Mouse (Mus musculus): Measurements from ENCODE around the gene Kif3c. TPM values are rescaled to one million over a fixed set of nuclear protein-coding genes. Genes with fewer than 3 reads are reported as not detected.
"Not testable (repeated sequence)": the region's sequence is repeated elsewhere in the genome, so short reads cannot be mapped to it uniquely, and the experiment has no call there.

Gene Kif3c
- polyA plus RNA-seq, 1 experiment from 2014 or later, result 6.2 TPM

- Histone ChIP-seq H3K4me1 (ENCODE audit: control insufficient read depth, insufficient read depth, low read length) (no peaks in the 10 kb centered on the region), H3K36me3 (ENCODE audit: control insufficient read depth, insufficient read depth, low read length) (no peaks in the 10 kb centered on the region), H3K9me3 (ENCODE audit: control insufficient read depth, low read length) (no peaks in the 10 kb centered on the region), H3K27ac (ENCODE audit: low read length) (no peak overlapping the region), H3K9ac (ENCODE audit: low read depth, low read length) (no peak overlapping the region), H3K4me2 (ENCODE audit: low read depth, low read length) (no peak overlapping the region), H3K4me3 (ENCODE audit: low read length) (no peak overlapping the region), H3K27me3 (replicated peaks; ENCODE audit: control insufficient read depth, insufficient read depth, low read length) (no peaks in the 10 kb centered on the region)
- ATAC-seq, result no peak
- WGBS, result 90% methylated on average over 8 of the region's 8 CpGs
These were observed 32.0 kb downstream of the Kif3c start for GRCm38 (mm10) chr12:3396931-3397330.

GRCm38 (mm10) chr12:3405662-3406061, 40.7 kb downstream of the Kif3c start:
- H3K27ac ChIP-seq (ENCODE audit: low read length); ATAC-seq; H3K36me3 ChIP-seq (ENCODE audit: control insufficient read depth, insufficient read depth, low read length); H3K4me3 ChIP-seq (ENCODE audit: low read length); H3K4me1 ChIP-seq (ENCODE audit: control insufficient read depth, insufficient read depth, low read length); H3K27me3 ChIP-seq (replicated peaks; ENCODE audit: control insufficient read depth, insufficient read depth, low read length); H3K4me2 ChIP-seq (ENCODE audit: low read depth, low read length); H3K9ac ChIP-seq (ENCODE audit: low read depth, low read length); H3K9me3 ChIP-seq (ENCODE audit: control insufficient read depth, low read length): not testable (repeated sequence)
- WGBS, result 88% methylated on average over 3 of the region's 3 CpGs

DNA sequence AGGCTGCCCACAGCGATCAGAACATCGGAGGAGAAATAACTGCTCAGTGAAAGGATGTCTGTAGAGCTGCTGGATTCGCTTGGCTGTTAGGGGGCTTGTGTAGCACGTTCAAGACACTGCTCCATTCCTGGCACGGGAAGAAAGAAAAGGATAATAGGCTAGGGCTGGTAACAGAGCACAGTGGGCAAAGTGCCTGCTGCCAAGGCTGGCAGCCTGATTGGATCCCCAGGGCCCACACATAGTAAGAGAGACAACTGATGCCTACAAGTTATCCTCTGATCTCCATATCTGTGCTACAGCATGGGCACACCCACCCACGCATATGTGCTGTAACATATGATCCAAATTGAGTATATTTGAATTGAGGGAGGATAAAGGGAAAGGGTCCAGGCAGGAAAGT, 41.7 kb downstream of the Kif3c start:
- no peak overlapping the region for H3K4me2 ChIP-seq (ENCODE audit: low read depth, low read length)
- H3K9me3 ChIP-seq (ENCODE audit: control insufficient read depth, low read length), result no peaks in the 10 kb centered on the region
- no peak overlapping the region for H3K27ac ChIP-seq (ENCODE audit: low read length)
- no peaks in the 10 kb centered on the region for H3K36me3 ChIP-seq (ENCODE audit: control insufficient read depth, insufficient read depth, low read length)
- ATAC-seq, result no peak
- H3K4me3 ChIP-seq (ENCODE audit: low read length), result no peak overlapping the region
- WGBS, result 90% methylated on average over 6 of the region's 6 CpGs
- H3K4me1 ChIP-seq (ENCODE audit: control insufficient read depth, insufficient read depth, low read length), result no peaks in the 10 kb centered on the region
- no peak overlapping the region for H3K9ac ChIP-seq (ENCODE audit: low read depth, low read length)
- H3K27me3 ChIP-seq (replicated peaks; ENCODE audit: control insufficient read depth, insufficient read depth, low read length), result no peaks in the 10 kb centered on the region

DNA sequence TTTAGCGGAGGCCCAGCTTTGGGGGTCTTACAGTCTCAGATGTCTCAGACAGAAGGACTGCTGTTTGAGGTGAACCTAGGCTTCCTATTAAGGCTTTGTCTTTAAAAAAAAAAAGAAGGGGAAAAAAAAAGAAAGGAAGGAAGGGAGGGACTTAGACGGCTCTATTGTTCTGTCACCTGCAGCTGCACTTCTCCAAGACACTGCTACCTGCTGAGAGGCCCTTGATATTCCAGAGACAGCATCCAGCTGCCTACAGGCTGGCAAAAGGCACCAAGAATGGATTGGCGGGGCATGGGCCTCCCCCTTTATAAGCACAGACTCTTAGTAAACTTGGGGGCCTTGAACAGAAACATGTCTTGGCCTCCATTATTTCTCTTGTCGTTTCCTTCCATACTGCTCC, 50.0 kb downstream of the Kif3c start:
- 88% methylated on average over 4 of the region's 4 CpGs for WGBS

GRCm38 (mm10) chr12:3418761-3419160, 53.8 kb downstream of the Kif3c start:
- 0 out of 2 replicates have a peak, but pooled peaks cover 7% of the 10 kb centered on the region for H3K9me3 ChIP-seq (ENCODE audit: control insufficient read depth, low read length)
- no peak overlapping the region for H3K27ac ChIP-seq (ENCODE audit: low read length)
- no peak for ATAC-seq
- H3K27me3 ChIP-seq (replicated peaks; ENCODE audit: control insufficient read depth, insufficient read depth, low read length), result no peaks in the 10 kb centered on the region
- WGBS, result 84% methylated on average over 3 of the region's 3 CpGs
- no peak overlapping the region for H3K4me2 ChIP-seq (ENCODE audit: low read depth, low read length)
- peaks cover 2% of the 10 kb centered on the region; the same call in 1 of the 2 replicates for H3K36me3 ChIP-seq (ENCODE audit: control insufficient read depth, insufficient read depth, low read length)
- no peaks in the 10 kb centered on the region for H3K4me1 ChIP-seq (ENCODE audit: control insufficient read depth, insufficient read depth, low read length)
- no peak overlapping the region for H3K9ac ChIP-seq (ENCODE audit: low read depth, low read length)
- H3K4me3 ChIP-seq (ENCODE audit: low read length), result no peak overlapping the region

More for the DNA sequence above, 50.0 kb downstream of the Kif3c start:
- Histone ChIP-seq H3K4me3 (ENCODE audit: low read length) (no peak overlapping the region), H3K4me1 (ENCODE audit: control insufficient read depth, insufficient read depth, low read length) (no peaks in the 10 kb centered on the region), H3K9me3 (ENCODE audit: control insufficient read depth, low read length) (0 out of 2 replicates have a peak, but pooled peaks cover 7% of the 10 kb centered on the region), H3K27me3 (replicated peaks; ENCODE audit: control insufficient read depth, insufficient read depth, low read length) (no peaks in the 10 kb centered on the region), H3K27ac (ENCODE audit: low read length) (no peak overlapping the region), H3K36me3 (ENCODE audit: control insufficient read depth, insufficient read depth, low read length) (peaks cover 2% of the 10 kb centered on the region; the same call in 1 of the 2 replicates), H3K4me2 (ENCODE audit: low read depth, low read length) (no peak overlapping the region), H3K9ac (ENCODE audit: low read depth, low read length) (no peak overlapping the region)
- no peak for ATAC-seq

DNA sequence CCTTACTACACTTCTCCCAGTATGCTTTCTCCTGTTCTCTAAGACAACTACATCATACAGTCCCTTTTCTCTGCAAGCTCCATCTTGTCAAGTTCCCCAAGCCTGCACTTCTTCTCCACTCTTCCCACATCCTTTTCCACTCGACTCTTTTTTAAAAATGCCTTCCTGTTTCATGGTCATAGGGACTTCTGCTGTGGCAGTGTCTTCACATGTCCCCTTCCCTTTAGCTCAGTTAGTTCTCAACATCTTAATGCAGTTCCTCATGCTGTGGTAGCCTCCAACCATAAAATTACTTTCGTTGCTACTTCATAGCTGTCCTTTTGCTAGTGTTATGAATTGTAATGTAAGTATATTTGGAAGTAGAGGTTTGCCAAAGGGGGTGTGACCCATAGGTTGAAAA, 55.6 kb downstream of the Kif3c start:
- Histone ChIP-seq H3K36me3 (ENCODE audit: control insufficient read depth, insufficient read depth, low read length) (no peaks in the 10 kb centered on the region), H3K4me1 (ENCODE audit: control insufficient read depth, insufficient read depth, low read length) (peaks cover 4% of the 10 kb centered on the region; the same call in 1 of the 2 replicates), H3K4me3 (ENCODE audit: low read length) (no peak overlapping the region), H3K4me2 (ENCODE audit: low read depth, low read length) (no peak overlapping the region), H3K27ac (ENCODE audit: low read length) (no peak overlapping the region), H3K9ac (ENCODE audit: low read depth, low read length) (no peak overlapping the region), H3K27me3 (replicated peaks; ENCODE audit: control insufficient read depth, insufficient read depth, low read length) (no peaks in the 10 kb centered on the region), H3K9me3 (ENCODE audit: control insufficient read depth, low read length) (no peaks in the 10 kb centered on the region)
- WGBS, result 81% methylated on average over 2 of the region's 2 CpGs
- ATAC-seq, result no peak

- WGBS, result 88% methylated on average over 1 of the region's 1 CpGs
- H3K4me1 ChIP-seq (ENCODE audit: control insufficient read depth, insufficient read depth, low read length), result peaks cover 4% of the 10 kb centered on the region; the same call in 1 of the 2 replicates
- H3K4me3 ChIP-seq (ENCODE audit: low read length), result no peak overlapping the region
These were observed 57.9 kb downstream of the Kif3c start for GRCm38 (mm10) chr12:3422786-3423185.

GRCm38 (mm10) chr12:3424179-3424578, 59.2 kb downstream of the Kif3c start:
- 63% methylated on average over 2 of the region's 2 CpGs for WGBS
- no peak for ATAC-seq
- H3K9me3 ChIP-seq (ENCODE audit: control insufficient read depth, low read length), result no peaks in the 10 kb centered on the region

More at GRCm38 (mm10) chr12:3422786-3423185, 57.9 kb downstream of the Kif3c start:
- H3K4me2 ChIP-seq (ENCODE audit: low read depth, low read length), result no peak overlapping the region
- no peak overlapping the region for H3K9ac ChIP-seq (ENCODE audit: low read depth, low read length)
- ATAC-seq, result no peak
- no peak overlapping the region for H3K27ac ChIP-seq (ENCODE audit: low read length)
- H3K36me3 ChIP-seq (ENCODE audit: control insufficient read depth, insufficient read depth, low read length), result no peaks in the 10 kb centered on the region
- H3K27me3 ChIP-seq (replicated peaks; ENCODE audit: control insufficient read depth, insufficient read depth, low read length), result no peaks in the 10 kb centered on the region
- no peaks in the 10 kb centered on the region for H3K9me3 ChIP-seq (ENCODE audit: control insufficient read depth, low read length)

GRCm38 (mm10) chr12:3425375-3426341, 60.7 kb downstream of the Kif3c start:
- Histone ChIP-seq H3K4me1 (ENCODE audit: control insufficient read depth, insufficient read depth, low read length) (peaks cover 9% of the 10 kb centered on the region; the same call in 1 of the 2 replicates), H3K9ac (ENCODE audit: low read depth, low read length) (peak overlapping the region; percentile 60), H3K4me3 (ENCODE audit: low read length) (peak overlapping the region; percentile 99), H3K27me3 (replicated peaks; ENCODE audit: control insufficient read depth, insufficient read depth, low read length) (no peaks in the 10 kb centered on the region), H3K4me2 (ENCODE audit: low read depth, low read length) (peak overlapping the region; percentile 70), H3K27ac (ENCODE audit: low read length) (peak overlapping the region; percentile 90), H3K9me3 (ENCODE audit: control insufficient read depth, low read length) (no peaks in the 10 kb centered on the region), H3K36me3 (ENCODE audit: control insufficient read depth, insufficient read depth, low read length) (no peaks in the 10 kb centered on the region)
- peak; percentile 53 for ATAC-seq
- 37% methylated on average over 15 of the region's 15 CpGs for WGBS

More at GRCm38 (mm10) chr12:3424179-3424578, 59.2 kb downstream of the Kif3c start:
- Histone ChIP-seq H3K4me2 (ENCODE audit: low read depth, low read length) (no peak overlapping the region), H3K9ac (ENCODE audit: low read depth, low read length) (no peak overlapping the region), H3K36me3 (ENCODE audit: control insufficient read depth, insufficient read depth, low read length) (no peaks in the 10 kb centered on the region), H3K27me3 (replicated peaks; ENCODE audit: control insufficient read depth, insufficient read depth, low read length) (no peaks in the 10 kb centered on the region), H3K4me3 (ENCODE audit: low read length) (no peak overlapping the region), H3K4me1 (ENCODE audit: control insufficient read depth, insufficient read depth, low read length) (peaks cover 7% of the 10 kb centered on the region; the same call in 1 of the 2 replicates), H3K27ac (ENCODE audit: low read length) (no peak overlapping the region)
